Mouse (Mus musculus) liver, embryonic 12.5 days (tissue): ENCODE data around the gene Cdc42ep1. TPM values are rescaled to one million over a fixed set of nuclear protein-coding genes. Genes with fewer than 3 reads are reported as not detected.

Source experiments
- ATAC-seq: fragments of 200-750 bp; cut with Nextera tagmentation; 2 replicates; pipeline ENCODE4 v1.8.0; 2017; ENCODE audit warnings: moderate number of reproducible peaks, mild to moderate bottlenecking, moderate library complexity
- H3K27ac ChIP-seq: fragments of 300-500 bp; sonication (generic); 2 replicates; pipeline ENCODE4 v1.5.1; 2016; ENCODE audit warnings: mild to moderate bottlenecking
- H3K27me3 ChIP-seq: fragments of 300-500 bp; sonication (generic); replicated peaks from 2 replicates; pipeline ENCODE4 v1.6.1; 2016; ENCODE audit warnings: mild to moderate bottlenecking, moderate library complexity
- H3K36me3 ChIP-seq: fragments of 300-500 bp; sonication (generic); 2 replicates; pipeline ENCODE4 v1.6.1; 2016; ENCODE audit warnings: mild to moderate bottlenecking, moderate library complexity
- H3K4me1 ChIP-seq: fragments of 300-500 bp; sonication (generic); 2 replicates; pipeline ENCODE4 v1.6.1; 2016
- H3K4me2 ChIP-seq: fragments of 300-500 bp; sonication (generic); 2 replicates; pipeline ENCODE4 v1.6.1; 2016; ENCODE audit warnings: mild to moderate bottlenecking, moderate library complexity
- H3K4me3 ChIP-seq: fragments of 300-500 bp; sonication (generic); 2 replicates; pipeline ENCODE4 v1.5.1; 2016; ENCODE audit warnings: mild to moderate bottlenecking, moderate library complexity
- H3K9ac ChIP-seq: fragments of 300-500 bp; sonication (generic); 2 replicates; pipeline ENCODE4 v1.6.1; 2016; ENCODE audit warnings: mild to moderate bottlenecking, moderate library complexity
- H3K9me3 ChIP-seq: fragments of 300-500 bp; sonication (generic); replicated peaks from 2 replicates; pipeline ENCODE4 v1.6.1; 2016; ENCODE audit warnings: mild to moderate bottlenecking, moderate library complexity
- WGBS: fragments of 180-500 bp; shearing (Covaris S2); methylation state at CpG from one replicate; pipeline ENCODE4 v1.1.7; 2016; ENCODE audit not compliant: insufficient replicate concordance; 5-methylcytosine and 5-hydroxymethylcytosine counted together
- polyA plus RNA-seq: library from polyadenylated mRNA; unstranded; fragments of >200 nt; fragmentation: Nextera tagmentation; extraction: Ambion mirVana; gene quantifications from 2 replicates; pipeline ENCODE4 v1.2.1, GENCODE M21; 2016

Cdc42ep1 gene
- polyA plus RNA-seq, 1 experiment from 2014 or later = 17.6 TPM

DNA sequence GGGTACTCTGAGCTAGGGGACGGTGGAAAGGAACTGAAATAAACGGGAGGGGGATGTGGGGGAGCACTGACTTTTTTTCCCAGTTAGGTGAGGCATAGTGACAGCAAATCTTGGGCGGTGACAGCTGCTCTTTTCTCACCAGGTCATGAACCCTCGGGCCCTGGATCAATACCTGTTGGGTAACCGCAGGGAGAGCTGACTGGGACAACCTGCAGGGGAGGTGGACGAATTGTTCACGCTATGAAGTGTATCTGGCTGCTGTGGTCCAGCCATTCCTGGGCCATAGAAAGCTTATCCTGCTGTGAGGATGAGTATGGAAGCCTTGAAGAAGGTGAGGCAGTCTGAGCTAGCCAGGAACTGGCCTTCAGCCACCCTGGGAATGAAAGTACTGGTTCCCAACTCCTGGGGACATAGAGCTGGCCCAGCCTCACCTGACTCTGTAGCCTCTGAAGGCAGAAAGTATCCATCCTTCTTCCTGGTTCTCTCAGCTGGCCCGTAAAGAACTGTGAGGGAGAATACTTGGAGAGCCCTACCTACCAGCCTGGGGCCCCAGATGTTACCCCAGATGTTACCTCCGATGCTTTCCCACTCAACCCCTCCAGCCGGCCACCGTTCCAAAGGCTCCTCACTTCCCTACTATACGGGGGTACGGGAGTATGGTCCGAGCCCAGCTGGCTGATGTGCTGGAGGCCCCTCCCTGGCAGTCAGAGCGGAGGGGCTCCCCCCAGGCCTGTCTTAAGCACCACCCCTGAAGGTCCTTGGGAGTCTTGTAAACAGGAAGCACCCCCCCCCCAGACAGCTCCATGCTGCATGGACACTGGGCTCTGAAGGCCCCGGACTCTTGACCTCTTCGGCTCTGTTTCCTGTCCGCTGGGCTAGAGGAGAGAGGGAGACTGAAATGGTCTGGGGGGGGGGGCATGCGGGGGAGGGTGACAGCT is 10.4 kb upstream of the Cdc42ep1 start:
- peak; percentile 24 for ATAC-seq
- H3K36me3 ChIP-seq = no peaks in the 10 kb centered on the region
- H3K4me1 ChIP-seq = peaks cover 64% of the 10 kb centered on the region
- H3K9ac ChIP-seq = no peak overlapping the region; the same call in 1 of the 2 replicates
- no peaks in the 10 kb centered on the region for H3K9me3 ChIP-seq
- H3K4me3 ChIP-seq = no peak overlapping the region
- H3K4me2 ChIP-seq = peak overlapping the region; percentile 30
- H3K27me3 ChIP-seq = peaks cover 23% of the 10 kb centered on the region
- peak overlapping the region; percentile 80 for H3K27ac ChIP-seq
- WGBS = 46% methylated on average over 19 of the region's 19 CpGs

DNA sequence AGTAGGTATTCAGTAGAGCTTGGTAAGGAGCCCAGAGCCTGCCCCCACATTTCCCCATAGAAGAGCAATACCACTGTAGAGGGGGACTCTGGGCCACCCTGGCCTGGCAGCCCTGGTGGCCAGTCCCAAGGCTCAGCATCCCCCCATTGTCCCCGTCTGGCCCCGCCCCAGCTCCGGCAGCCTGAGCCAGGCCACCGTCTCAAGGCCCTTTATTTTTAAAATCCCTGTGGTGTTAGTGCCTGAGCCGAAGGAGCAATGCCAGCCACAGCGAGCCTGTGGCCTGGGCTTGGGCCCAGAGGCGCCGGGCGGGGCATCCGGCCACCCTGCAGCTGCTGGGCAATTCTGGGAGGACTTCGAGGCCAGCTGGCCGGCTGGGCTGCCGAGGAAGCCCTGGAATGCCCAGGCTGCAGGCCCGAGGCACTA is 9.7 kb upstream of the Cdc42ep1 start:
- Histone ChIP-seq H3K4me3 (no peak overlapping the region), H3K9me3 (no peaks in the 10 kb centered on the region), H3K27ac (peak overlapping the region; percentile 80), H3K9ac (no peak overlapping the region; the same call in 1 of the 2 replicates), H3K4me1 (peaks cover 64% of the 10 kb centered on the region), H3K36me3 (no peaks in the 10 kb centered on the region), H3K4me2 (peak overlapping the region; percentile 30; the same call in 1 of the 2 replicates), H3K27me3 (peaks cover 23% of the 10 kb centered on the region)
- ATAC-seq = peak; percentile 14; the same call in 1 of the 2 replicates
- whole genome bisulfite sequencing = 51% methylated on average over 14 of the region's 14 CpGs

DNA sequence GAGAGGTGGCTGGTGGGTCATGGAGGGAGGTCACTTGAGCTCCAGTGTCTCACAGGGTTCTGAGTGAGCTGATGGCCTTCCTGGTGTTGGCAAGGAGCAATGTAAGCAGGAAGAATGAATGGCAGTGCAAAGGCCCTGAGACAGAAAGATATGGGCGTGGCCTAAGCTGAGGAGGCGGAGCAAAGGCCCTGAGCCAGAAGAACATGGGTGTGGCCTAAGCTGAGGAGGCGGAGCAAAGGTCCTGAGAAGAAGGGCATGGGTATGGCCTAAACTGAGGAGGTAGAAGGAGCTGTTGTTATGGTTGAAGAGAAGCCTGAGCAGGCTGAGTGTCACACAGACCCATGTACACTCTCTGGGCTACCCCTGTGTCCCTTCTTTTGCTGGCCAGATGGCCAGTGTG is 8.8 kb upstream of the Cdc42ep1 start:
- peaks cover 16% of the 10 kb centered on the region for H3K27me3 ChIP-seq
- ATAC-seq = no peak; the same call in 1 of the 2 replicates
- no peaks in the 10 kb centered on the region for H3K9me3 ChIP-seq
- 72% methylated on average over 3 of the region's 3 CpGs for WGBS
- no peaks in the 10 kb centered on the region for H3K36me3 ChIP-seq
- H3K9ac ChIP-seq = no peak overlapping the region
- no peak overlapping the region for H3K4me2 ChIP-seq
- H3K4me1 ChIP-seq = peaks cover 60% of the 10 kb centered on the region
- H3K4me3 ChIP-seq = no peak overlapping the region
- H3K27ac ChIP-seq = peak overlapping the region; percentile 80

DNA sequence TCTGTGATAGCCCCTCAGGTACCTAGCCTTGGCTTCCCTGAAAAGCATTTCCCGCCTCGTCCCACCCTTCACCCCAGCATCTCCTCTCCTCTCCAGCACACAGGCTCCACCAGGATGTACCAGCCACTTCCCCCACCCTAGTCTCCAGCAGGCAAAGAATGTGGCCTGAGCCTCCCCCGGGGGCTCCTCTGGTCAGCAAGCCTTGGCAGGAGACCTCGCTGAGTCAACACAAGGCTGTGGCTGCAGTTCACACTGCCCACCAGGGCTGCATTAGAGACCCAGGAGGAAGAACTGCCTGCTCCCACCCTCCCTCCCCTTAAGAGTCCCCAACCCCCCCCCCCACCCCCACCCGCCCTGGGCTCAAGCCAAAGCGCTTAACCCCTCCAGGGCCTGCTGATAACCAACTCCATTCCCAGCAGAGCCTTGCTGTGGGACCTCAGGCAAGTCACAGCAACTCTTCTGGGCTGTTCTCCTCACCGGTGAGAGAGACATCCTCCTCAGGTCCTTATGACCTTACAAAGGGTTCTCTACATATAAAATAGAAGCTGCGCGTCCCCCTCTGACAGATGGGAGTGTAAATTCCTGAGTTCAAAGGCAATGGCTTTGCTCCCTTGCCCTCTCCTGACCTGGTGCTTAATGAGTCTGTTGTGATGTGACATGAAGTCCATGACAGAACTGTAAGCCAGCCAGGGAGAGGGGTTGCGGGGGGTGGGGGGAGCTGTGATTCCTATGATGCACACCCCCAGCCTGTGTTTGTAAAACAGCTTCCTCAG is 8.0 kb upstream of the Cdc42ep1 start:
- Histone ChIP-seq H3K4me1 (peaks cover 58% of the 10 kb centered on the region), H3K9me3 (no peaks in the 10 kb centered on the region), H3K4me2 (peak overlapping the region; percentile 32), H3K4me3 (no peak overlapping the region), H3K9ac (no peak overlapping the region), H3K36me3 (no peaks in the 10 kb centered on the region), H3K27ac (peak overlapping the region; percentile 80), H3K27me3 (peaks cover 16% of the 10 kb centered on the region)
- WGBS = 33% methylated on average over 10 of the region's 10 CpGs
- ATAC-seq = no peak; the same call in 1 of the 2 replicates

DNA sequence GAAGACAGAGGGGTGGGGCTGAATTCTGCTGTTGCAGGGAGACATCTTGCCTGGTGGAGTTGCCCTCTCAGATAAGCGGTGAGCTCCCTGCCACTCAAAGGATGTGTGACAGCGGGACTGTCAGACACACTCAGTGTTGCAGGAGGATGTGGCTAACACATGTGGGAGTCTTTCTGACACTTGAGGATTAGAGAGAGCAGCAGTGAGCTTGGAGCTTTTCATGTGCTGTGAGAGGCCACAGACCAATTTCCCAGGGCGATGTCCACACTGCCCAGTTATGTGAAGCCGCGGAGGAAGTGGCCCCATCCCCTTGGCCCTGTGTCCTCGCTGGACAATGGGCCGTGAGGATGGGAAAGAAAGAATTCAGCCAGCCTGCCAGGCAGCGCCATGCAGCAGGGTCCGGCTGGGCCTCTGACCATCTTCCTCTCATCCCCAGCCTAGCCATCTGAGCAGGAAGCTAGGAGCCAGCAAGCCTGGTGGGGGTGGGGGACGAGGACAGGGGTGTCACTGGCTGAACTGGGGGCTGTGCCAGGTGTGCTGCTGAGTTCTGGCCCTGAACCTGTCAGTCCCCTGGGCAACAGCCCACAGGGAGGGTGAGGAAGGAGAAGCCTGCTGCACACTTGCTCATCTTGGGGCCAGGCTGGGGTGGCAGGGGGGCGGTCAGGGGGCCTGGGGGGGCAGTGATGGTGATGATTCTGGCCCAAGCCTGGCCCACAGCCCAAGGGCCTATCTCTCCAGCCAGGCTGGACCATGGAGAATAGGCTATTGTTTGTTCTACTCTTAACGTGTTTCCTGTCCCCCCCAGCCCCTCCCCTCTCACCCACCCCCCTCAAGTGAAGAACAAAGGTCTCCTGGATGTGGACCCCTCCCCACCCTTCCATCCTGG is 7.0 kb upstream of the Cdc42ep1 start:
- peaks cover 68% of the 10 kb centered on the region for H3K4me1 ChIP-seq
- 0 out of 2 replicates have a peak overlapping the region, but pooled peaks have one; percentile 9 for H3K9ac ChIP-seq
- ATAC-seq = peak; percentile 68
- H3K36me3 ChIP-seq = no peaks in the 10 kb centered on the region
- peaks cover 25% of the 10 kb centered on the region for H3K27me3 ChIP-seq
- H3K4me3 ChIP-seq = no peak overlapping the region
- peak overlapping the region; percentile 32 for H3K4me2 ChIP-seq
- no peaks in the 10 kb centered on the region for H3K9me3 ChIP-seq
- WGBS = 11% methylated on average over 12 of the region's 12 CpGs
- peak overlapping the region; percentile 80 for H3K27ac ChIP-seq

DNA sequence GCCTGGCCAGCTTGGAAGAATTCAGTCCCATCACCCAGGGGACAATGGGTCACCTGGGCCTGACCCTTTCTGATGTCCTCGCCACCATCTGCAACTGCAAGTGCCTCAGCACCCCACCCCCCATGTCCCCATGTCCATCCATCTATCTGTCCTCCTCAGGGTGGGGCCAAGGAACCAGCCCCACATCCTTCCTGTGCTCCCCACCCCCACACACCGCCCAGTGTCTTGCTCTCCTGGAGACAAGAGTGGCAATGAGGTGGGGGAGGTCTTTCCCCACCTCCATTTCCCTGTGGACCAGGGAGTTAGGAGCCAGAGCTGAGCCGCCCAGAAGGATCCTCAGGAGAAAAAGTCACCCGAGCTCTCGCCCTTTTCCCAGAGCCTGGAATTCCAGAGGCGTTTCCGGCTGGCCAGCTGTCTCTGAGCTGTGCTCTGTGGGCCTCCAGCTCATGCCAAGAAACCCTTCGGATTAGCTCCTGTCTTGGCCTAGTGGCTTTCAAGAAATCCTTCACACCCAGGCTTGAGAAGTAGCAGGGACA is 6.3 kb upstream of the Cdc42ep1 start:
- no peak for ATAC-seq
- 43% methylated on average over 8 of the region's 8 CpGs for WGBS
- no peak overlapping the region for H3K4me2 ChIP-seq
- H3K27me3 ChIP-seq = peaks cover 27% of the 10 kb centered on the region
- H3K9me3 ChIP-seq = no peaks in the 10 kb centered on the region
- 0 out of 2 replicates have a peak overlapping the region, but pooled peaks have one; percentile 9 for H3K9ac ChIP-seq
- no peak overlapping the region for H3K4me3 ChIP-seq
- H3K36me3 ChIP-seq = no peaks in the 10 kb centered on the region
- H3K27ac ChIP-seq = peak overlapping the region; percentile 80
- H3K4me1 ChIP-seq = peaks cover 70% of the 10 kb centered on the region

DNA sequence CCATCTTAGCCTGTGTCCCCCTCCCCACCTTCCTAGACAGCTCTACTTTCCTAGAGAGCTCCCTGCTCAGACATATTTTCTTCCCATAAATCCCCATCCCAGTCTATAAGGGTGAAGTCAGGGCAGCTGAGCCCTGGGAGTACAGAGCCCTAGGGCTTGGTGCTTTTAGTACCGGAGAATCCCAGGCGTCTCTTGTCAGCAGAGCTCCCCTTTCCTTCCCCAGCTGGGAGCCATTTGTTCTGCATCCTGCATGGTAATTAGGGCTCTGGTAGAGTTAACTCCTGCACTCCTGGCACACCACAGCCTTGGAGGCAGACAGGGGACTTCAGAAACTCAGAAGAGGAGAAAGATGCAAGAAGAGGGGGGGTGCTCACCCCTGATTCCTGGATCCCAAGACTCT is 2.7 kb upstream of the Cdc42ep1 start:
- no peak for ATAC-seq
- no peaks in the 10 kb centered on the region for H3K9me3 ChIP-seq
- 41% methylated on average over 2 of the region's 2 CpGs for WGBS
- H3K4me2 ChIP-seq = no peak overlapping the region
- no peaks in the 10 kb centered on the region for H3K36me3 ChIP-seq
- peaks cover 63% of the 10 kb centered on the region for H3K4me1 ChIP-seq
- no peak overlapping the region; the same call in 1 of the 2 replicates for H3K27ac ChIP-seq
- no peak overlapping the region for H3K9ac ChIP-seq
- peaks cover 56% of the 10 kb centered on the region for H3K27me3 ChIP-seq
- no peak overlapping the region for H3K4me3 ChIP-seq

DNA sequence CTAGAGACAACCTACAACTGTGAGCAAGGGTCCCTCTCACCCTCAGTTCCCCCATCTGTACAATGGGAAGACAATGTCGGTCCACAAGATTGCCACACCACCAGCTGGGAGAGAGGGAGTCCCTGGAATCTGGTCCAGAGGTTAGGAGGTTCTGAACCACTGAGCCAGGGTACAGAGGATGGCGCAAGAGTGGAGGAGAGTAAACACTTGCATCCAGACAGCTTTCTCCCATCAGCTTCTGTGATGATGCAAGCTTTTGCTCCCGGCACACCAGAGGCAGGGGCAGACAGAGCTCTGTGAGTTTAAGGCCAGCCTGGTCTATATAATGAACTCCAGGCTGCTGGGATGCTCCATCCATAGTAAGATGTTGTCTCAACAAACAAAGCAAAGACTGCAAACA is 2.2 kb upstream of the Cdc42ep1 start:
- Histone ChIP-seq H3K4me3 (no peak overlapping the region), H3K4me2 (no peak overlapping the region), H3K4me1 (peaks cover 62% of the 10 kb centered on the region), H3K9ac (no peak overlapping the region), H3K36me3 (no peaks in the 10 kb centered on the region), H3K9me3 (no peaks in the 10 kb centered on the region), H3K27me3 (peaks cover 60% of the 10 kb centered on the region), H3K27ac (no peak overlapping the region)
- peak; percentile 45 for ATAC-seq
- 59% methylated on average over 3 of the region's 3 CpGs for WGBS

DNA sequence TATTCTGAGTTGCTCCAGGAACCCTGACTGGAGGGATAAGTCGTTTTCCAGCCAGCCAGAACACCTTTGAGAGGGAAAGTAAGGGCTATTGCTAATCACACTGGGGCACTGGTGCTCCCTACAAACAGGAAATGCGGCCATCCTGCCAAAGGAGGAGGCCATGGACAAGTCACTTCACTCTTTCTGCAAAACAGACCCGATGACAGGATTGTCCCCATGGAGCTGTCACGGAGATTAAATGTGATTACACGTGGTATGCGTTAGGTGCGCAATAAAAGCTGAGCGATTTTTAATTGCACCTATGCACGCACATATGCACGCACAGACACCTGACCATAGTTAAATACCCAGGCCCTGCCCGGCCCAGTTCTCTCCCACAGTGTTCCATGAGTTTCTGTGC is 1.7 kb upstream of the Cdc42ep1 start:
- peaks cover 62% of the 10 kb centered on the region for H3K4me1 ChIP-seq
- WGBS = 60% methylated on average over 11 of the region's 11 CpGs
- no peaks in the 10 kb centered on the region for H3K36me3 ChIP-seq
- peaks cover 65% of the 10 kb centered on the region for H3K27me3 ChIP-seq
- H3K9ac ChIP-seq = no peak overlapping the region
- no peak overlapping the region for H3K4me3 ChIP-seq
- no peak for ATAC-seq
- H3K9me3 ChIP-seq = no peaks in the 10 kb centered on the region
- no peak overlapping the region for H3K4me2 ChIP-seq
- H3K27ac ChIP-seq = no peak overlapping the region

DNA sequence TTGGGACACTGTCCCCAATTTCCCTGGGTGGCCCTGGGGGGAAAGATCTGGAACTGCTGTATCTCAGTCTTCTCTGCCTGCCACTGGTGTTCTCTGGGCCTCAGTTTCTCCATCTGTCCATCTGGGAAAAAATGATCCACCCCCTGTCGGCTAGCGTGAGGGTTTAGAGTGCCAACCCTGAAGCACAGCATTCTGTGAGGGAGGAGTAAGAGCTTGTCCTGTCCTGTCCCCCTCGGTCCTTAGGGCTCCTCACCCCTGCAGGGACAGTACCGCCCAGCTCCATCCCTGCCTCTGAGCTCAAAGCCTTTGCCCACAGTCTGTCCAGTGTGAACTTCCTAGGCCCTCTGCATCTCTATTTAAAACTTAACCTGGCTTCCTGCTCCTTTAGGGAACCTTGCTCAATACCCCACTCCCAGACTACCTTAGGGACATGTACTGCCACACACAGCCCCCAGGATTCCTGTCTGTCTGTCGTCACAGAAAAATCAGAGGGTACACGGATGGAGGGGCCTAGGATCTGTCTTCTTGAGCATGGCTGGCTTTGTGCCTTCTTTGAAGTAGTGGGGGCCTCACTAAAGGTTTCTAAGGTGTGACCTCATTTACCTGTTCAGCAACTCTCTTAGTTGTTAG is 1.1 kb upstream of the Cdc42ep1 start:
- Histone ChIP-seq H3K4me2 (no peak overlapping the region), H3K4me1 (peaks cover 62% of the 10 kb centered on the region), H3K27ac (no peak overlapping the region), H3K27me3 (peaks cover 68% of the 10 kb centered on the region), H3K36me3 (no peaks in the 10 kb centered on the region), H3K9ac (no peak overlapping the region), H3K4me3 (no peak overlapping the region), H3K9me3 (no peaks in the 10 kb centered on the region)
- no peak for ATAC-seq
- 64% methylated on average over 6 of the region's 6 CpGs for WGBS
